Mouse (Mus musculus): ENCODE data around the gene Mrps18c. TPM values are rescaled to one million over a fixed set of nuclear protein-coding genes. Genes with fewer than 3 reads are reported as not detected.

Mrps18c gene
- 168 and 195 TPM in 2 replicates for polyA plus RNA-seq (2015; fragmentation: Nextera tagmentation; extraction: Ambion mirVana)

GRCm38 (mm10) chr5:100798165-100798860 is at the start of gene Mrps18c, which contains the start of gene Helq:
Gene Mrps18c (plus strand): TSS chr5:100798627.
Gene Helq (minus strand): TSS chr5:100798598.
- H3K27me3 ChIP-seq = no peaks in the 10 kb centered on the region
- H3K4me1 ChIP-seq = peaks cover 15% of the 10 kb centered on the region
- no peak within 1 kb of the TSS for H3K27ac ChIP-seq
- H3K4me2 ChIP-seq = peak within 1 kb of the TSS; percentile 77
- peaks cover 39% of the 10 kb centered on the region for H3K36me3 ChIP-seq (ENCODE audit: poor library complexity, severe bottlenecking)
- ATAC-seq = peak; percentile 98
- no peaks in the 10 kb centered on the region for H3K9me3 ChIP-seq (replicated peaks)
- peak within 1 kb of the TSS; percentile 81 for H3K4me3 ChIP-seq
- H3K9ac ChIP-seq = peak within 1 kb of the TSS; percentile 86
- WGBS = under 1% methylated on average over 62 of the region's 67 CpGs

- 0 out of 2 replicates have a peak, but pooled peaks cover 4% of the 10 kb centered on the region for H3K4me1 ChIP-seq
- no peak for ATAC-seq
- H3K27ac ChIP-seq = no peak overlapping the region
- H3K9ac ChIP-seq = no peak overlapping the region
- no peak overlapping the region for H3K4me3 ChIP-seq
- H3K9me3 ChIP-seq (replicated peaks) = no peaks in the 10 kb centered on the region
- H3K27me3 ChIP-seq = no peaks in the 10 kb centered on the region
- WGBS = 82% methylated on average over 10 of the region's 10 CpGs
- no peaks in the 10 kb centered on the region for H3K36me3 ChIP-seq (ENCODE audit: poor library complexity, severe bottlenecking)
- no peak overlapping the region for H3K4me2 ChIP-seq
Measured at GRCm38 (mm10) chr5:100750617-100751255, 47.7 kb upstream of the Mrps18c start.

GRCm38 (mm10) chr5:100751655-100752054 is 46.8 kb upstream of the Mrps18c start:
- Histone ChIP-seq H3K27ac (peak overlapping the region; percentile 48; the same call in 1 of the 2 replicates), H3K27me3 (no peaks in the 10 kb centered on the region), H3K4me3 (no peak overlapping the region), H3K4me1 (0 out of 2 replicates have a peak, but pooled peaks cover 4% of the 10 kb centered on the region), H3K9ac (no peak overlapping the region), H3K9me3 (replicated peaks) (no peaks in the 10 kb centered on the region), H3K36me3 (ENCODE audit: poor library complexity, severe bottlenecking) (no peaks in the 10 kb centered on the region), H3K4me2 (no peak overlapping the region)
- WGBS = 53% methylated on average over 4 of the region's 4 CpGs
- ATAC-seq = no peak

- no peak overlapping the region for H3K9ac ChIP-seq
- H3K4me2 ChIP-seq = no peak overlapping the region
- no peak overlapping the region for H3K4me3 ChIP-seq
- WGBS = 70% methylated on average over 7 of the region's 7 CpGs
- no peaks in the 10 kb centered on the region for H3K9me3 ChIP-seq (replicated peaks)
- no peak for ATAC-seq
- H3K36me3 ChIP-seq (ENCODE audit: poor library complexity, severe bottlenecking) = no peaks in the 10 kb centered on the region
- 0 out of 2 replicates have a peak, but pooled peaks cover 4% of the 10 kb centered on the region for H3K4me1 ChIP-seq
- no peaks in the 10 kb centered on the region for H3K27me3 ChIP-seq
- no peak overlapping the region for H3K27ac ChIP-seq
Measured at GRCm38 (mm10) chr5:100753407-100753806, 45.0 kb upstream of the Mrps18c start.

GRCm38 (mm10) chr5:100758121-100758520 is 40.3 kb upstream of the Mrps18c start:
- H3K27ac ChIP-seq = no peak overlapping the region
- H3K9ac ChIP-seq = no peak overlapping the region
- no peaks in the 10 kb centered on the region for H3K9me3 ChIP-seq (replicated peaks)
- no peak overlapping the region for H3K4me3 ChIP-seq
- no peak for ATAC-seq
- no peaks in the 10 kb centered on the region for H3K4me1 ChIP-seq
- peaks cover 28% of the 10 kb centered on the region for H3K36me3 ChIP-seq (ENCODE audit: poor library complexity, severe bottlenecking)
- H3K27me3 ChIP-seq = no peaks in the 10 kb centered on the region
- H3K4me2 ChIP-seq = no peak overlapping the region
- 94% methylated on average over 5 of the region's 5 CpGs for WGBS

- WGBS = 74% methylated on average over 10 of the region's 10 CpGs
- Histone ChIP-seq H3K27ac (no peak overlapping the region), H3K9me3 (replicated peaks) (no peaks in the 10 kb centered on the region), H3K9ac (no peak overlapping the region), H3K4me1 (no peaks in the 10 kb centered on the region), H3K4me3 (no peak overlapping the region), H3K36me3 (ENCODE audit: poor library complexity, severe bottlenecking) (peaks cover 49% of the 10 kb centered on the region), H3K4me2 (no peak overlapping the region), H3K27me3 (no peaks in the 10 kb centered on the region)
- no peak; the same call in 1 of the 2 replicates for ATAC-seq
Measured at GRCm38 (mm10) chr5:100760049-100760663, 38.3 kb upstream of the Mrps18c start.

GRCm38 (mm10) chr5:100761736-100762135 is 36.7 kb upstream of the Mrps18c start:
- no peak for ATAC-seq
- Histone ChIP-seq H3K4me2 (no peak overlapping the region), H3K27ac (no peak overlapping the region), H3K9me3 (replicated peaks) (no peaks in the 10 kb centered on the region), H3K4me3 (no peak overlapping the region), H3K27me3 (no peaks in the 10 kb centered on the region), H3K9ac (no peak overlapping the region), H3K4me1 (no peaks in the 10 kb centered on the region), H3K36me3 (ENCODE audit: poor library complexity, severe bottlenecking) (peaks cover 64% of the 10 kb centered on the region)
- WGBS = 92% methylated on average over 7 of the region's 7 CpGs

GRCm38 (mm10) chr5:100766026-100766425 is 32.4 kb upstream of the Mrps18c start:
- Histone ChIP-seq H3K4me1 (no peaks in the 10 kb centered on the region), H3K36me3 (ENCODE audit: poor library complexity, severe bottlenecking) (peaks cover 93% of the 10 kb centered on the region), H3K27ac (no peak overlapping the region), H3K4me2 (no peak overlapping the region), H3K9ac (no peak overlapping the region), H3K4me3 (no peak overlapping the region), H3K27me3 (no peaks in the 10 kb centered on the region), H3K9me3 (replicated peaks) (no peaks in the 10 kb centered on the region)
- ATAC-seq = no peak
- 96% methylated on average over 7 of the region's 7 CpGs for WGBS

GRCm38 (mm10) chr5:100771575-100771974 is 26.9 kb upstream of the Mrps18c start:
- no peak overlapping the region for H3K4me3 ChIP-seq
- WGBS = 95% methylated on average over 4 of the region's 4 CpGs
- no peak overlapping the region for H3K9ac ChIP-seq
- H3K36me3 ChIP-seq (ENCODE audit: poor library complexity, severe bottlenecking) = peaks cover 88% of the 10 kb centered on the region
- ATAC-seq = no peak
- H3K27ac ChIP-seq = no peak overlapping the region
- H3K27me3 ChIP-seq = no peaks in the 10 kb centered on the region
- H3K9me3 ChIP-seq (replicated peaks) = no peaks in the 10 kb centered on the region
- H3K4me2 ChIP-seq = no peak overlapping the region
- H3K4me1 ChIP-seq = no peaks in the 10 kb centered on the region

GRCm38 (mm10) chr5:100775778-100776404 is 22.5 kb upstream of the Mrps18c start:
- H3K36me3 ChIP-seq (ENCODE audit: poor library complexity, severe bottlenecking) = peaks cover 79% of the 10 kb centered on the region
- H3K27me3 ChIP-seq = no peaks in the 10 kb centered on the region
- 92% methylated on average over 13 of the region's 13 CpGs for WGBS
- no peak overlapping the region for H3K4me2 ChIP-seq
- no peak overlapping the region for H3K9ac ChIP-seq
- H3K27ac ChIP-seq = no peak overlapping the region
- no peaks in the 10 kb centered on the region for H3K4me1 ChIP-seq
- no peak overlapping the region for H3K4me3 ChIP-seq
- no peaks in the 10 kb centered on the region for H3K9me3 ChIP-seq (replicated peaks)
- ATAC-seq = no peak

GRCm38 (mm10) chr5:100776900-100777299 is 21.5 kb upstream of the Mrps18c start:
- peaks cover 79% of the 10 kb centered on the region for H3K36me3 ChIP-seq (ENCODE audit: poor library complexity, severe bottlenecking)
- no peak for ATAC-seq
- H3K9me3 ChIP-seq (replicated peaks) = no peaks in the 10 kb centered on the region
- no peak overlapping the region for H3K4me2 ChIP-seq
- H3K4me3 ChIP-seq = no peak overlapping the region
- 95% methylated on average over 5 of the region's 5 CpGs for WGBS
- no peak overlapping the region for H3K9ac ChIP-seq
- no peaks in the 10 kb centered on the region for H3K4me1 ChIP-seq
- no peak overlapping the region for H3K27ac ChIP-seq
- H3K27me3 ChIP-seq = no peaks in the 10 kb centered on the region

- Histone ChIP-seq H3K4me2 (no peak overlapping the region), H3K27me3 (no peaks in the 10 kb centered on the region), H3K9me3 (replicated peaks) (no peaks in the 10 kb centered on the region), H3K36me3 (ENCODE audit: poor library complexity, severe bottlenecking) (peaks cover 81% of the 10 kb centered on the region), H3K4me1 (no peaks in the 10 kb centered on the region), H3K4me3 (no peak overlapping the region), H3K27ac (no peak overlapping the region), H3K9ac (no peak overlapping the region)
- no peak for ATAC-seq
- WGBS = 97% methylated on average over 13 of the region's 13 CpGs
Measured at GRCm38 (mm10) chr5:100779002-100779401, 19.4 kb upstream of the Mrps18c start.
